Mouse (Mus musculus): Measurements from ENCODE around the gene Plbd1.

Plbd1 gene

DNA sequence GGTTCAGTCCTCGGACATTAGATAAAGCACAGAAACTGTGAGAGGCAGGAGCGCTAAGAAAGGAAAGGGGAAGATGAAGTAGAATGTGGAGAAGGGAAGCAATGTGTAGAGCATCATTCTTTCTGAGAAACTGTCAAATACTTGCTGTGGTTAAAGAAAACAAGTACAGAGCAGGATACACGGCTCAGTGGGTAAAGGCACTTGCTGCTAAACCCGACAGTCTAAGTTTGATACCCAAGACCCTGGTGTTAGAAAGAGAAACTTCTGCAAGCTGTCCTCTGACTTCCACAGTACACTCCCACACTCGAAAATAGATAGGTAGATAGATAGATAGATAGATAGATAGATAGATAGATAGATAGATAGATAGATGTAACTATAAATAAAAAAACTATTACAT is 8.4 kb downstream of the Plbd1 start:
- CTCF ChIA-PET = interaction anchor here (1.1 kb wide), 1 partner anchor 36 kb away, joined by 3 read pairs; no protein-coding TSS in a partner anchor

DNA sequence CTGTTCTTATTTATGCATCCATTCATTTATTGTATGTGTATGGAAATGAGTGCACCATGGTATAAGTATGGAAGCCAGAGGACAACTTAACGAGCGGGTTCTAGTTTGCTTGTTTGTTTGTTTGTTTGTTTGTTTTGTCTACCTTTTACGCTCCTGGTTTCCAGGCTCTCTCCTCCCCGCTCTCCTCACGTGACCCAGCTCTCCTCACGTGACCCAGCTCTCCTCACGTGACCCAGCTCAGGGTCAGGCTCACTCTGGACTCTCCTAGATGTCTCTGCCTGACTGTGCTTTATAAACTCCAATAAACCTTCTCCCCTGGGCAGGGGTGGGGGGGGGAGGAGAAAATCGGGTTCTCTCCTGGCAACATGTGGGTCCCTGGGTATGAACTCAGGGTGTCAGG is 11.1 kb downstream of the Plbd1 start:
- CTCF ChIA-PET = no interaction called here

DNA sequence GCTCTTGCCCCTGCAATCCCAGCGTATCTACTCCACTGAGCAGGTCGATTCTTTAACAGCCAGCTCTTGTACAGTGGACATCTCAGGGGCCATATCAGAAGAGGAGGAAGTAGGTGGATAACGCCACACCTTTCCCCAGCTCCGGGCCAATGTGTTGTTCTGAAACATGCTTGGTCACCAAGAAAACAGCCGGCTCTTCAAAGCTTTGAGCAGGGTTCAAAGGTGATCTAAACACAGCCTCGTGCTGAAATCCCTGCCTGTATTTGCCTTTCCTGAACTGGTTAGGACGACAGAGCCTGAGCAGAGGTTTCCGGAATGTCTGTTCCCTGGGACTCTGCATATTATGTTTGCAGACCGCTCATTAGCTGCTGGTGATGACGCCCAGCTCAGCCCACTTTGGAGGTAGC is 14.3 kb downstream of the Plbd1 start:
- CTCF ChIA-PET = interaction anchor here (0.6 to 1.2 kb wide), 2 partner anchors 31 to 127 kb away, joined by 3 to 8 read pairs; no protein-coding TSS in a partner anchor

DNA sequence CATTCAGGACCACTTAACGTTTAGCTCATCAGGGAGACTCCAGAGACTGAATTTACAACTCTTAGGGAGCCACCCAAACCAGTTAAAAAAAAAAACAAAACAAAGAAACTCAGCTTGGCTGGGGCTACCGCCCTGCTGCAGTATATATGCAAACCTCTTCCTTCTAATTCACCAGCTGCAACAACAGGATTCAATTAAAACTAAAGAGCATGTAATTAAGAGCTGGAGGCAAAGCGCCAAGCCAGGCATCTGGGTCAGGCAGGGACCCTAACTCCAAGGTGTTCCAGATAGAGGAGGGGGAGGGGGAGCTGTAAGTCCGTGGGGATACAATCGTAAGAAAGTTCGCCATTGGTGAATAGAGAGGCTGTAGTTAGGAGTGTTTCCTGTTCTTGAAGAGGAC is 15.5 kb downstream of the Plbd1 start:
- CTCF ChIA-PET = interaction anchor here (0.7 kb wide), 1 partner anchor 31 kb away, joined by 4 read pairs; no protein-coding TSS in a partner anchor

- CTCF ChIA-PET = interaction anchor here (0.7 kb wide), 1 partner anchor 32 kb away, joined by 4 read pairs; no protein-coding TSS in a partner anchor
Observed at GRCm38 (mm10) chr6:136645754-136646153, 16.0 kb downstream of the Plbd1 start.

GRCm38 (mm10) chr6:136644171-136644570 is 17.6 kb downstream of the Plbd1 start:
- CTCF ChIA-PET = no interaction called here

DNA sequence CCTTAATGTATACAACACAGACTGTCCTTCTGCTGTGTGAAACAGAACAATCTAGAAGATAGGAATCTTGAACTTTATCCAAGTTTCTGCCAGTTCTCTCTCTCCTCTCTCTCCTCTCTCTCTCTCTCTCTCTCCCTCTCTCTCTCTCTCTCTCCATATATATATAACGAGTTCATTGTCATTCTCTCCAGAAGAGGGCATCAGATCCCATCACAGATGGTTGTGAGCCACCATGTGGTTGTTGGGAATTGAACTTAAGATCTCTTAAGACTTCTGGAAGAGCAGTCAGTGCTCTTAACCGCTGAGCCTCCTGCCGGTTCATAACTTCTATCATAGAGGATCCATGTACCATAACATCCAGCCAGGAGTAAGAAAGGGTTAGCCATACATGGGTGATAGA is 26.7 kb downstream of the Plbd1 start:
- CTCF ChIA-PET = no interaction called here

GRCm38 (mm10) chr6:136633719-136634118 is 28.0 kb downstream of the Plbd1 start:
- CTCF ChIA-PET = interaction anchor here (0.9 to 1.1 kb wide), 2 partner anchors 13 to 110 kb away, joined by 3 to 5 read pairs; no protein-coding TSS in a partner anchor

DNA sequence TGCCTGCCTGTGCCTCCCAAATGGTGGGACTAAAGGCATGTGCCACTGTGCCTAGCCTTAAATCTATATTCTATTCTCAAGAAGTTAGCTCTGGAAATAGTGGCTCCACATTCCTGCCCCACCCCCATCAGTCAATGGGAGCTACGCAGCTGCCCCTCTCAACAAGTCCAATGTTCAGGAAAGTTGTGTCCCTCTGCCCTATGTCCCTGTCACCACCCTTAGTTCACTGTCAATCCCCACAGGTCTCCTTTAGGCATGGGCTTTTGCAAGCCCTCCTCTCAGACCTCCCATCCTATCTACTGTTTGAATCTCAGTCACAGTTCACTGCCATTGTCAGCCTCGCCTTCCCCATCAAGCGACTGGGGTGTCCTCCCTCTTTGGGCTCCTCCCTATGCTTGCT is 28.6 kb downstream of the Plbd1 start:
- CTCF ChIA-PET = interaction anchor here (0.6 to 1.1 kb wide), 2 partner anchors 13 to 198 kb away, joined by 3 to 5 read pairs; no protein-coding TSS in a partner anchor

DNA sequence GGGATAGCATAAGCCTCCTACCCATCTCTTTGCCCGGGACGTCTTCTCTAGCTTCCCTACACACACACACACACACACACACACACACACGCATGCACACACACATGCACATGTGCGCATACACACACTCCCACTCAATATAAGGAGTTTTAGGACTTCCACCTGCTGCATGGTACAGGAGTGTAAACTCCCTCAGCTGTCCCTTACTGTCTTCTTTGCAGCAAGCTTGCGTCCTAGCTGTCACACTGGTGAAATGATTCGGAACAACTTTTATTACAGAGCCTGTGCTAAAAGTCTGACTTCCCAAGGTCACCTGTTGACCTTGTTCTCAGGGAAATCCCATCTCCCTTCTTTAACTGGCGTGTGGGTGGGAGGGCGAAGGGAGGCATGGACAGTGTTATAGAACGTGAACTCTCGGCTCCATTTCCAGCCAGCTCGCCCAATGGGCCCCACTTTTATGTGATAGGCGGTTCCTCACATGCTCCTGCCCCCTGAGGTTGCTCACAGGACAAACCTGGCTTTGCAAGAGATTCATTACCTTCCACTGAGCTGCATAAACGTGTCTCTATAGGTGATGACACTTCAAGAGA is 29.7 kb downstream of the Plbd1 start:
- CTCF ChIA-PET = interaction anchor here (0.6 kb wide), 1 partner anchor 9 kb away, joined by 5 read pairs; no protein-coding TSS in a partner anchor

DNA sequence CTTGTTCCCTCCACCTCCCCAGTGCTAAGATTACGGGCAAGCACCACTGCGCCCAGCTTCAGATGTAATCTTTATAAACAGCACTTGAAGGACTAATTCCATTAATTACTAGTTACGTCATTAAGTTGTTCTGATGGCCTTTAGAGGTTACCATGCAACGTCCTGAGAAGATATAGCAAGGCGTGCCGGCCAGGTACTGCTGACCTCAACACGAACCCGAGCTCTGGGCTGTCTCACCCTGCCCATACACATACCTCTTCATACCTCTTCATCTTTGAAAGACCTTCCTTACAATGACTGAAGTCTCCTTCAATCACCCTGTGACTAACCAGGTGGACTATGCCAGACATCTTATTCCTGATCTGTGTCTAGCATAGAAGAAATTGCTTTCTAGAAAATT is 30.2 kb downstream of the Plbd1 start:
- CTCF ChIA-PET = interaction anchor here (0.6 kb wide), 1 partner anchor 9 kb away, joined by 5 read pairs; no protein-coding TSS in a partner anchor

GRCm38 (mm10) chr6:136629639-136630038 is 32.1 kb downstream of the Plbd1 start:
- CTCF ChIA-PET = interaction anchor here (0.7 kb wide), 1 partner anchor 164 kb away, joined by 3 read pairs; no protein-coding TSS in a partner anchor

DNA sequence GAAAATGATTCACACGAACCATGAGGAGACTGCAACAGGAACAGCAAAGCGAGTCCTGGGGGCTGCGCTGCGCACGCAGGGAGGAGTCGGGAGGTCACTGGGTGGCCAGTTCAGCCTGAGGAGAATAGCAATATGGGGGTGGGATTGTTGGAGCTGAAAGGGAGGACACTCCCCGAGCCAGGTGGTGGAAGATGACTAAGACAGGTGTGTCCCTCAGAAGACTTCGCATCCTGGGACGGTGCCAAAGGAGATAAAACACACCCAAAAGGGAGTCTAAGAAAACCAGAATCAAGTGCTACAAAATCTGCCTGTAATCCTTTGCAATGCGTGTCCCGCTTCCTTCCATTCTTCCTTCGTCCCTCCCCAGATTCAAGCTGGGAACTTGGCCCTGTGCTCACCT is 36.3 kb downstream of the Plbd1 start:
- CTCF ChIA-PET = no interaction called here

GRCm38 (mm10) chr6:136620361-136621139 is 41.2 kb downstream of the Plbd1 start:
- CTCF ChIA-PET = interaction anchor here (0.6 to 1.6 kb wide), 8 partner anchors 13 to 235 kb away, joined by 3 to 6 read pairs (median 4); no protein-coding TSS in a partner anchor

DNA sequence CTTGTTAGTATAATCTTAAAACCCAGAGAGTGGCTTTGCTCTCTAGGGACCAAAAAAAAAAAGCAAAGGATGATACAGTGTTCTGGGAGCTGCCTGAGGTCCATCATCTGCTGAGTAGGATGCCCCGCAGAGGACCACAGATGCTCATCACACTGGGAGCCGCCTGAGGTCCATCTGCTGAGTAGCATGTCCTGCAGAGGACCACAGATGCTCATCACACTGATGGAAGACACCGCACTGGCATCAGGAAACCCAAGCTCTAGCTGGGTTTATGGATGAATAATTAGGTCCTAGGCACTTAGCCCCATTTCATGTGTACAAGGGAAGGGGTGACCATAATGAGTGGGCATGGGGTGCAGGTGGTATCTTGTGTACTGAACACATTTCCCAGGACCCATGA is 47.6 kb downstream of the Plbd1 start:
- CTCF ChIA-PET = no interaction called here

- CTCF ChIA-PET = interaction anchor here (1.2 kb wide), 1 partner anchor 58 kb away, joined by 3 read pairs; no protein-coding TSS in a partner anchor
Observed at GRCm38 (mm10) chr6:136612312-136612711, 49.4 kb downstream of the Plbd1 start.

GRCm38 (mm10) chr6:136611351-136612215 is 50.1 kb downstream of the Plbd1 start:
- CTCF ChIA-PET = interaction anchor here (0.6 to 1.2 kb wide), 3 partner anchors 57 to 189 kb away, joined by 3 to 5 read pairs (median 3); no protein-coding TSS in a partner anchor

- CTCF ChIA-PET = no interaction called here
Observed at GRCm38 (mm10) chr6:136602601-136603000, 59.1 kb downstream of the Plbd1 start.

DNA sequence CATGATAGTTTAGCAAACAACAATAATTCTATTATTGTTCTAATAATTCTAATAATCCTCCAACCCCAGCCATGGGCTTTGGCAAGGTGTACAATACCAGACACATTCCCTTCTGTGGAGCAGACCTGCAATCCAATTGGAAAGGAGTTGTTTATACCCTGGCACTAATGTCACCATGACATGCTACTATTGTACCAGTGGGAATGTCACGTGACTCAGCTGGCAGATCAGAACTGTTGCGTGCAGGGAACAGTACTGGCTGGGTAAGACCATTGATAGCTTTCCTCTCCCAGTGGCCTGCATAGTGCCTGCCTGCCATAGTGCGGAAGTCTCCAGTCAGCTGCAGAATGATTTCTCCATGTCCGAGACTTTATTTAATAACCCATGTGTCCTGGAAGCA is 67.2 kb downstream of the Plbd1 start:
- CTCF ChIA-PET = no interaction called here

DNA sequence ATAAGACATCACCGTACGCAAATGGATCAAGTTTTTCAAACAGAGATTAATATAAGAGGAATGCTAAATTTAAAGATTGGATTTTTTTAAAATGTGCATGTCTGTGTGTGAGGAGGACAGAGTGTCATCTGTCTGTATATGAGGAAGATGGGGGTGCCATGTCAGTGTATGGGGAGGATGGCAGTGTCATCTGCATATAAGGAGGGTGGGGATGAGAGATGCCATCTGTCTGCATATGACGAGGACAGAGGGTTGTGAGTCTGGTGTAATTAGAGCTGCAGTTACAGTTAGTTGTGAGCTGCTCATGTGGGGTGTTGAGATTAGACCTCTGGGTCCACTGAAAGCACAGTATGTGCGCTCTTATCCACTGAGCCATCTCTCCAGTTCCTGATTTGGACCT is 71.0 kb downstream of the Plbd1 start:
- CTCF ChIA-PET = interaction anchor here (0.8 kb wide), 1 partner anchor 72 kb away, joined by 15 read pairs; no protein-coding TSS in a partner anchor

DNA sequence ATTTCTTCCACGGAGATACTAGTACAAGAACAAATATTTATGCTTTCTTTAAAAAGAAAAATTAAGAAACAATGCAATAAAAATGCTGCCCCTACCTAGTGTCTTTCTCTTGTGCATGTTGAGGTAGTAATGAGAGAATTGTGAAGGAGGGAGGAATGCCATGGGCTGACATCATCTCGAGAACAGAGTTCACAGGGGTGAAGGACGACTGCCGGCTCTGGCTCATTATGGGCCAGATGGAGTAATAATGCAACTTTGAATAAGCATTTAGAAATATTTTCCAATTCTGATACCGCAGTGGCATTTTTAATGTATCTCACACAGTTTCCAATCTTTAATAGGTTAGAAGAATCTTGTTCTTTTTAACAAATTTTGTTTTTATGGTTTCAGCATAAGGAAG is 95.7 kb downstream of the Plbd1 start:
- CTCF ChIA-PET = no interaction called here

Data from spleen, embryonic (tissue).